Mouse (Mus musculus) liver, adult 10 weeks (tissue): ENCODE results near the gene Pigs. TPM values are rescaled to one million over a fixed set of nuclear protein-coding genes. Genes with fewer than 3 reads are reported as not detected.

ENCODE experiments used
- polyA plus RNA-seq: library from polyadenylated mRNA; stranded (reverse); fragments of 350-450 nt; fragmentation: Illumina TruSeq; extraction: RNeasy Lipid Tissue Mini Kit (QIAGEN cat#74804); gene quantifications from one replicate; pipeline ENCODE4 v1.2.3, GENCODE M21; 2014; ENCODE audit warnings: low read depth, low replicate concordance

Pigs gene
- 1.4 TPM for polyA plus RNA-seq

DNA sequence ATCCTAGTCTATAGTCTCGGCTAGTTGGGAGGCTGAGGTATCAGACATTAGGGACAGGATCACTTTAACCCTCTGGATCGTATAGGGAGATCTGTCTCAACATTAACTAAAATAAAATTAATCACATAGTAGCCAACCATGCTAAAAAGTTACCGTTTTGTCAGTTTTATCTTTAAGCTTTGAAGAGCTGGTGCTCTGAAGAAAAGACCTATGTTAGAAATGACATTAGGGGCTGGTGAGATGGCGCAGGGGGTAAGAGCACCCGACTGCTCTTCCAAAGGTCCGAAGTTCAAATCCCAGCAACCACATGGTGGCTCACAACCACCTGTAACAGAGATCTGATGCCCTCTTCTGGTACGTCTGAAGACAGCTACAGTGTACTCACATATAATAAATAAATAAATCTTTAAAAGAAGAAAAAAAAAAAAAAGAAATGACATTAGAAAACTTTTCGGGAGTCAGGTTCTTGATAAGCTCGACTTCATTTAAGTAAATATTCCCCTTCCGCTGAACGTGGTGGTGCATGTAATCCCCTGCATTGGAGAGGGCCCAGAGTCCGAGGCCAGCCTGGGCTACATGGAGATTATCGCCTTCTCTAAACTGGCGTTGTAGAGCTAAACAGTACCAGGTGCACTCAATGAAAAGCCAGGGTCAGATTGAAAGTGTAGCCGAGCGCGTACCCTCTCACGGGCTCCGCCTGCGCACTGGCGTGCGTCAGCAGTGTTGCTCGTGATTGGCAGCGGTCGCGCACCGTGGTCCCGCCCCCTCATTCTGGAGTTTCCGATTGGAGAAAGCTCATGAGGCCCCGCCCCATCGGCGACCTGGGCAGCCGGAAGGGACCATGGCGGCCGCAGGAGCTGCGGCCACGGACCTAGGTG is at the start of gene Pigs:
Gene Pigs (plus strand): TSS at position 782 of the 878 bp plus-strand sequence.

DNA sequence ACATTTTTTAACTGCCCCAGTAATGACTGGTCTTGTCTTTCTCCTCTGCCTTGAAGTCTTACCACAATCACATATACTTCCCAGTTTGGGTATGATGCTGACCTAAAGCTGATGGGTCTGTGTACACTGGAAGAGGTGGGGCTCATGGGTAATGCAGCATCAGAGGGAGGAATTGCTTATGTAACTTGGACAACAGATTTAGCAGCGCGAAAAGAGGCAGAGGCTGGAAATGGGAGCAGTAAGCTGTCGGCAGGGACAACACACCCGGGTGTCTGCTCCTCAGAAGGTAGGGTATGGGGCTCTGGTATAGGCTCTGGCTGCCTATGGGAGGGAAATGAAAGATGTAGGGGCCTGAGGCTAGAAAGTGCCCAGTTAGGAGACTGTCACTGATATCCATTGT is 37.6 kb upstream of the Pigs start, which contains the start of gene BC030499:
Gene BC030499 (plus strand): TSS at position 188 of the 400 bp plus-strand sequence.

GRCm38 (mm10) chr11:78301357-78302084 is 26.7 kb upstream of the Pigs start, which contains the start of gene Spag5:
TSS of gene Spag5 (plus strand) at chr11:78301529.

DNA sequence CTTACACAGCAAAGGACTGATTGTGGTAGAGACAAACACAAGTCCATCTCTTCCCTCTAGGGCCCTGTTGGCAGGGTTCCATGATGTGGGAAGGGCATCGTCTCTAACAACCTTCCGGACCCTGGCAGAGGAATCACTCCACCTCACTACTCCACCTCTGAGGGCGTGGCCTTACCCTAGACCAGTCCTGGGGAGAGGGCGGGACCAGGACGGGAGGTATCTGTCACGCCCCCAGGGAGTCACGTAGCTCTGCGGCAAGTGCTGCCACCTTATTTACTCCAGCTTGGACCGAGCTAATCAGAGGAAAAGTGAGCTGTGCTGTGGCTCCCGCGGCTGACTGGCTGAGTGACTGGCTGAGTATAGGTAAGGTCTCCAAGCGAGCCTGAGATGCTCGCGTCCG is 5.4 kb upstream of the Pigs start, which contains the start of gene Aldoc:
Gene Aldoc (plus strand): TSS at position 109 of the 400 bp plus-strand sequence.

DNA sequence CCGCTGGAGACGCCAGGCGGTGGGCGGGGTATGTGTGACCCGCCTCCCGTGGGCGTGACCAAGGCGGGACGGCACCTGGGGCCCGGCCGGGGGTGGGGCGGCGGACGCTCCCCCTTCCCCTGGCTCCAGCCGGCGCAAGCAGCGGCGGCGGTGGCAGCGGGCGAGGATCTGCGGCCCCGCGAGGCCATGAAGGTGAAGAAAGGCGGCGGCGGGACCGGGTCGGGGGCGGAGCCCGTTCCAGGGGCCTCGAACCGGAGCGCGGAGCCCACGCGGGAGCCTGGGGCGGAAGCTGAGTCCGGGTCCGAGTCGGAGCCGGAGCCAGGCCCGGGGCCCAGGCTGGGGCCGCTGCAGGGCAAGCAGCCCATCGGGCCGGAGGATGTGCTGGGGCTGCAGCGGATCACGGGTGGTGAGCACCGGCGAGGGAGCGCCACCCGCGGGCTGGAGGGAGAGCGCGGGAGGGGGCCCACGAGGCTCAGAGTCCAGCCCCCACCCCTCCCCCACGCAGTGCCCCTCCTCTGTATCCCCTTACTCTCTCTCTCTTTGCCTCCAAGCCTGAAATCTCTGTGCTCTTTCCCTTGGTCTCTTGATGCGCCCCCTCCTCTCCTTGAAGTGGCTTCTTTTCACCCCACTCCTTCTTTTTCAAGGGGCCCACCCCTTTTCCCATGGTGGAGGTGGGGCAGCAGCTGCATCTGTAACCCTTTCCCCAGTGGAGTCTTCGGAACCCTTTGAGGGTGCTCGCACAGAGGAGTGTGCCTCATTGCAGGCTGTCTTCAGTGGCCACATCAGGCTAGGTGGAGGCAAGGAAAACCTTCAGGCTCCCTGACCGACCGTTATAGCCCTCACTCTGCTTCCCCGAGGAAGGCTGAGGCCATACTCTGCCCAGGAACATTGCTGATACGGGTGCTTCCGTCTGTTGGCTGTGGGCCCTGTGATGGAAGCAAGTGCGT is 15.4 kb downstream of the Pigs start, which contains the start of gene Unc119:
Gene Unc119 (plus strand): TSS at position 102 of the 947 bp plus-strand sequence.

GRCm38 (mm10) chr11:78386508-78387043 is 58.4 kb downstream of the Pigs start, which contains the start of gene Foxn1:
TSS of gene Foxn1 (minus strand) at chr11:78386558.

Other genes with a start within 250 kb of the Pigs start
- gene Eral1, start 248.0 kb upstream of the Pigs start, polyA plus RNA-seq = 5.7 TPM
- gene Fam222b, start 233.8 kb upstream of the Pigs start, polyA plus RNA-seq = 6.3 TPM
- gene Traf4, start 162.8 kb upstream of the Pigs start, polyA plus RNA-seq = 1.1 TPM
- 1.6 TPM for gene Nek8, start 151.7 kb upstream of the Pigs start, polyA plus RNA-seq
- 33.9 TPM for gene Tlcd1, start 151.7 kb upstream of the Pigs start, polyA plus RNA-seq
- 310 TPM for gene Rpl23a, start 144.8 kb upstream of the Pigs start, polyA plus RNA-seq
- gene Rab34, start 140.0 kb upstream of the Pigs start, polyA plus RNA-seq = 1.7 TPM
- gene Proca1, start 135.0 kb upstream of the Pigs start, polyA plus RNA-seq = 1.3 TPM
- 21.3 TPM for gene Sdf2, start 82.7 kb upstream of the Pigs start, polyA plus RNA-seq
- gene Supt6, start 82.4 kb upstream of the Pigs start, polyA plus RNA-seq = 5.8 TPM
- gene 2610507B11Rik, start 66.7 kb upstream of the Pigs start, polyA plus RNA-seq = 48.4 TPM
- 0.24 TPM for gene BC030499, start 37.6 kb upstream of the Pigs start, polyA plus RNA-seq
- gene Spag5, start 26.9 kb upstream of the Pigs start, polyA plus RNA-seq = 0.32 TPM
- 10.4 TPM for gene Aldoc, start 5.4 kb upstream of the Pigs start, polyA plus RNA-seq
- gene Unc119, start 15.1 kb downstream of the Pigs start, polyA plus RNA-seq = 0.58 TPM
- gene Foxn1, start 58.1 kb downstream of the Pigs start, polyA plus RNA-seq = not detected
- 0.45 TPM for gene Slc13a2, start 93.8 kb downstream of the Pigs start, polyA plus RNA-seq
- gene Slc46a1, start 137.3 kb downstream of the Pigs start, polyA plus RNA-seq = 4.4 TPM
- not detected for gene Sarm1, start 169.3 kb downstream of the Pigs start, polyA plus RNA-seq
- 538 TPM for gene Vtn, start 170.7 kb downstream of the Pigs start, polyA plus RNA-seq
- not detected for gene Sebox, start 175.0 kb downstream of the Pigs start, polyA plus RNA-seq
- gene Tmem199, start 183.8 kb downstream of the Pigs start, polyA plus RNA-seq = 12.6 TPM
- 31.9 TPM for gene Poldip2, start 183.8 kb downstream of the Pigs start, polyA plus RNA-seq
- 14.4 TPM for gene Tnfaip1, start 207.9 kb downstream of the Pigs start, polyA plus RNA-seq
- 42.3 TPM for gene Ift20, start 207.9 kb downstream of the Pigs start, polyA plus RNA-seq
- 72.8 TPM for gene Tmem97, start 222.4 kb downstream of the Pigs start, polyA plus RNA-seq